Mouse (Mus musculus) G1E-ER4 (cell line): ENCODE measurements around the gene Iah1. TPM values are rescaled to one million over a fixed set of nuclear protein-coding genes. Genes with fewer than 3 reads are reported as not detected.

Experiments
- GATA1 ChIP-seq: IDR thresholded peaks from one replicate; pipeline ENCODE4 v1.8.0; 2012; ENCODE audit warnings: low read length, inconsistent platforms
- polyA plus RNA-seq: library from polyadenylated mRNA; stranded (reverse); fragments of >175 nt; gene quantifications from 2 replicates; pipeline ENCODE4 v1.2.3, GENCODE M21; 2012

Gene Iah1
- 107 and 130 TPM in 2 replicates for polyA plus RNA-seq

- no peak for TF ChIP-seq GATA1
These were observed at the start of gene Iah1 for GRCm38 (mm10) chr12:21315923-21316868. Gene Iah1, plus strand, starts transcription at chr12:21316389.

- TF ChIP-seq GATA1, result no peak
These were observed 49.4 kb upstream of the Iah1 start for GRCm38 (mm10) chr12:21266784-21267098.

DNA sequence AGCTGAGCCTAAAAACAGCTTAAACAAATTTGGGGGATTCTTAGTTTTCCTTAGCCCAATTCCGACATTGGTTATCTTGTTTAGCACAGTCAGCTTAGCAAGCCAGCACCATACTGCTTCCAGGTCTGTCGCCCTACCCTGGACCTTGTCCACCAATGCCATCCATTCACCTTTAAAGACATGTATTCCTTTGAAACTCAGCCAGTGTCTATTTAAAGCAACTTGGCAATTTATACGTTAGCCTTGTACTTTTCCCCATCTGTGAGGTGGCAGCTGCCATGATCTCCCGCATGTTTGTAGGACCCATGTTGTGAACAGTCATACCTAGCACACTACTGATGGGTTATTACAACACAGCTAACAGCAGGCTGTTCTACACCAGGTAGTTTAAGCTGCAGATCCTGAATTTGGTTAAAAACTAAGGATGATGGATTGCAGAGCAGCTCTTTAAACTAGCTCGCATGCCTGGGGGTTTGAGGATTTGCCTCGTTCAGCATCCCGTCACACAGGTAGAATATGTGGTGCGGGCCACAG lies 48.0 kb upstream of the Iah1 start:
- TF ChIP-seq GATA1, result no peak

- TF ChIP-seq GATA1, result no peak
These were observed 41.7 kb upstream of the Iah1 start for GRCm38 (mm10) chr12:21274446-21274845.

- TF ChIP-seq GATA1, result no peak
These were observed 38.8 kb upstream of the Iah1 start for GRCm38 (mm10) chr12:21277352-21277864.

GRCm38 (mm10) chr12:21284761-21285441 lies 31.3 kb upstream of the Iah1 start, which contains the start of gene Cpsf3:
Gene Cpsf3, plus strand, starts transcription at chr12:21285391.
- no peak for TF ChIP-seq GATA1

GRCm38 (mm10) chr12:21285508-21286242 lies 30.5 kb upstream of the Iah1 start:
- TF ChIP-seq GATA1, result no peak

GRCm38 (mm10) chr12:21286243-21286622 lies 30.0 kb upstream of the Iah1 start, which contains the start of gene Itgb1bp1:
Gene Itgb1bp1, minus strand, starts transcription at chr12:21286284.
- TF ChIP-seq GATA1, result no peak

GRCm38 (mm10) chr12:21286712-21287650 lies 29.2 kb upstream of the Iah1 start:
- no peak for TF ChIP-seq GATA1

- TF ChIP-seq GATA1, result no peak
These were observed 27.3 kb upstream of the Iah1 start for GRCm38 (mm10) chr12:21288716-21289395.

DNA sequence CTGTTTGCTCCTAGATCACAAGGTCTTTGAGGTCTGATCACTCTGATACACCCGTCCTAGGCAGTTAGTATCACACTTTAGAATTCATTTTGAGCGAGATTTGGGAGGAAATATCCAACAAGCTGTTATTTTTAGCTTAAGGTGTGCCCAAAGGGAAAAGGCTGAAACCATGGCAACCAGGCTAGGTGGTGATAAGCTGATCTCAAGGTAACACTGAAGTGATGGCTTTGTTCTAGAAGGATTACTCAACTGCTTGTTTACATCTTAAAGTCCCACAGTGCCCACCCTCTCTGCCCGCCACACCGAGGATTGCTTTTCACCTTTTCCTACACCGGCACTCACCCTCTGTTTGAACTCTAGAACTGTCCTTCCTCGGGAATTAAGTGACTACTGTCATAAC lies 26.5 kb upstream of the Iah1 start:
- no peak for TF ChIP-seq GATA1

DNA sequence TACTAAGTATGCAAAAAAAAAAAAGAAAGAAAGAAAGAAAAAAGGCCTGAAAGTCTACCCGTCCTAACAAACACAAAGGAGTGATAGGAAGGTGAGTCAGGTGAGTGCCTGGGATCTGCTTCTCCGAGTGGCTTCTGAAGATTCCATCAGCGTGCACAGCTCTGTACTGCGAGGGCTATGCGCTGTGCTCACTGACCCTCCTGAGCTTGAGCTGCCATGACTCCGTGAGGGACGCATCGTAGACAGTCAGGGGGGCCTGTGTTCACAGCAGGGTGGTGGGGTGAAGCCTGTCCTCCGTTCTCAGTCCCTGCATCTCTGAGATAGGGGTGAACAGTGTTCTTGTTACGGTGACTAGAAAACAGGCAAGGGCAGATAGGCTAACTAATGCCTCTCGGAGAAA lies 17.3 kb upstream of the Iah1 start:
- TF ChIP-seq GATA1, result no peak

DNA sequence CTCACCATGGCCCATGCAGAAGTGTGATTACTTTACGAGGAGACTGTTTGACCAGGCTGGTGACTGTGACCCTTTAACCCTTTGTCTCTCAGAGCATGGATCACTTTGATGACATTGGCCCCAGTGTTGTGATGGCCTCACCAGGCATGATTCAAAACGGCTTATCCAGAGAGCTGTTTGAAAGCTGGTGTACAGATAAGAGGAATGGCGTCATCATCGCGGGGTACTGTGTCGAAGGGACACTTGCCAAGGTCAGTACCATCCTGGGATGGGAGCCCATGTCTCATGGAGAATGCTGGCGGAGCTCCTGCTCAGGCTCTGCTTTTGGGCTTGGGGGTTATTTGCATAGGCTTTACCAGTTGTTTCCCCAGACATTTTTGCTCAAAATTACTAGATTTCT lies 14.9 kb upstream of the Iah1 start:
- TF ChIP-seq GATA1, result no peak

DNA sequence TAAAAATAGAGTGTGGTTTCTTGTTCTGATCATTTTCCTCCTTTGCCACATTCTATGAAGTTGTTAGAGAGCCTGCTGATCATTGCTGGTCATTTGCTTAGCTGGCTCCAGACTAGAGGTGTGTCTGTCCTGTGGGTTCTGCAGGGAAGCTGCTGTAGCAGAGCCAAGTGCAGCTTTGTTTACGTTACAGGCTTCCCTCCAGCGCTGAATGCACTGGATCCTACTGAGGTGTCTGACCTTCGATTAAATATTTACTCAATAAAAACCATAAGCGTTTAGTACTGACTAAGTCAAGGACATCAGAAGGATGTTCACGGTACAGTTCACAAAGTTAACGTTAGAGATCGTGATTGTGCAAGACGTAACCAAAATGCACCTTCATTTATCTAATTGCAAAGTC lies 14.3 kb upstream of the Iah1 start:
- TF ChIP-seq GATA1, result no peak

DNA sequence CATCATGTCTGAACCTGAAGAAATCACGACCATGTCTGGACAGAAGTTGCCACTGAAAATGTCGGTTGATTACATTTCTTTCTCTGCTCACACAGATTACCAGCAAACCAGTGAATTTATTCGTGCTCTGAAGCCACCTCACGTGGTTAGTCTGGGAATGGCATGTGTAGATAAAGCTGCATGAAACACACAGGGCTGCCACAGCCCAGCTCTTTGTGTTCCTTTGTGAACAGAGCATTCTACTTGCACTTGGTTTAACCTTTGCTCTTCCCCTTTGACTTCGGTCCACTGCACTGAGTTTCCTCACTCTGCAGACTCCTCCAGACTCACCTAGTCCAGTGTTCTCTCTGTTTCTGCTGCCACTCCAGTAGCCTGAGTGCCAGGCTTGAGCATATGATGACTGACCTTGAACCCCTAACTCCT lies 13.8 kb upstream of the Iah1 start:
- TF ChIP-seq GATA1, result no peak
